Mouse (Mus musculus) midbrain, embryonic 15.5 days (tissue): Measurements from ENCODE around the gene Zfp991. TPM values are rescaled to one million over a fixed set of nuclear protein-coding genes. Genes with fewer than 3 reads are reported as not detected.
"Not testable (repeated sequence)": the region's sequence is repeated elsewhere in the genome, so short reads cannot be mapped to it uniquely, and the experiment has no call there.

Source experiments
- ATAC-seq: fragments of 200-750 bp; cut with Nextera tagmentation; replicated peaks from 2 replicates; pipeline ENCODE4 v1.8.0; 2017; ENCODE audit warnings: moderate TSS enrichment
- H3K27ac ChIP-seq: fragments of 300-500 bp; sonication (generic); 2 replicates; pipeline ENCODE4 v1.5.1; 2015; ENCODE audit warnings: mild to moderate bottlenecking, inconsistent platforms
- H3K27me3 ChIP-seq: fragments of 300-500 bp; sonication (generic); replicated peaks from 2 replicates; pipeline ENCODE4 v1.6.1; 2015; ENCODE audit warnings: inconsistent platforms
- H3K36me3 ChIP-seq: fragments of 300-500 bp; sonication (generic); replicated peaks from 2 replicates; pipeline ENCODE4 v1.6.1; 2015; ENCODE audit warnings: inconsistent platforms
- H3K4me1 ChIP-seq: fragments of 300-500 bp; sonication (generic); 2 replicates; pipeline ENCODE4 v1.6.1; 2015; ENCODE audit warnings: inconsistent platforms
- H3K4me2 ChIP-seq: fragments of 300-500 bp; sonication (generic); 2 replicates; pipeline ENCODE4 v1.6.1; 2015; ENCODE audit warnings: inconsistent platforms, mild to moderate bottlenecking, moderate library complexity
- H3K4me3 ChIP-seq: fragments of 300-500 bp; sonication (generic); 2 replicates; pipeline ENCODE4 v1.5.1; 2015; ENCODE audit warnings: mild to moderate bottlenecking, inconsistent platforms
- H3K9ac ChIP-seq: fragments of 300-500 bp; sonication (generic); 2 replicates; pipeline ENCODE4 v1.6.1; 2015; ENCODE audit warnings: mild to moderate bottlenecking, inconsistent platforms
- H3K9me3 ChIP-seq: fragments of 300-500 bp; sonication (generic); 2 replicates; pipeline ENCODE4 v1.6.1; 2016; ENCODE audit warnings: inconsistent platforms
- WGBS: fragments of 180-500 bp; shearing (Covaris S2); methylation state at CpG from one replicate; pipeline ENCODE4 v1.1.7; 2015; ENCODE audit warnings: mixed read lengths; 5-methylcytosine and 5-hydroxymethylcytosine counted together
- polyA plus RNA-seq: library from polyadenylated mRNA; unstranded; fragments of >200 nt; fragmentation: Nextera tagmentation; extraction: Ambion mirVana; gene quantifications from 2 replicates; pipeline ENCODE4 v1.2.1, GENCODE M21; 2015

Gene Zfp991
- 3.2 and 3.3 TPM in 2 replicates for polyA plus RNA-seq

- 38% methylated on average over 2 of the region's 15 CpGs for WGBS
- ATAC-seq, H3K4me2 ChIP-seq: not testable (repeated sequence)
Observed at GRCm38 (mm10) chr4:147131837-147132459, at the start of gene Zfp991. Gene Zfp991 (plus strand): TSS chr4:147132038.

GRCm38 (mm10) chr4:147095641-147096040, 36.2 kb upstream of the Zfp991 start:
- H3K27ac ChIP-seq, H3K36me3 ChIP-seq, H3K4me3 ChIP-seq, H3K27me3 ChIP-seq, H3K4me1 ChIP-seq, ATAC-seq, H3K4me2 ChIP-seq, H3K9ac ChIP-seq: not testable (repeated sequence)
- WGBS: 62% methylated on average over 2 of the region's 2 CpGs
- H3K9me3 ChIP-seq: peaks cover 18% of the 10 kb centered on the region

More at GRCm38 (mm10) chr4:147131837-147132459, at the start of gene Zfp991:
- H3K4me3 ChIP-seq: peak within 1 kb of the TSS; percentile 30
- H3K27ac ChIP-seq, H3K27me3 ChIP-seq, H3K9ac ChIP-seq, H3K4me1 ChIP-seq, H3K36me3 ChIP-seq, H3K9me3 ChIP-seq: not testable (repeated sequence)

DNA sequence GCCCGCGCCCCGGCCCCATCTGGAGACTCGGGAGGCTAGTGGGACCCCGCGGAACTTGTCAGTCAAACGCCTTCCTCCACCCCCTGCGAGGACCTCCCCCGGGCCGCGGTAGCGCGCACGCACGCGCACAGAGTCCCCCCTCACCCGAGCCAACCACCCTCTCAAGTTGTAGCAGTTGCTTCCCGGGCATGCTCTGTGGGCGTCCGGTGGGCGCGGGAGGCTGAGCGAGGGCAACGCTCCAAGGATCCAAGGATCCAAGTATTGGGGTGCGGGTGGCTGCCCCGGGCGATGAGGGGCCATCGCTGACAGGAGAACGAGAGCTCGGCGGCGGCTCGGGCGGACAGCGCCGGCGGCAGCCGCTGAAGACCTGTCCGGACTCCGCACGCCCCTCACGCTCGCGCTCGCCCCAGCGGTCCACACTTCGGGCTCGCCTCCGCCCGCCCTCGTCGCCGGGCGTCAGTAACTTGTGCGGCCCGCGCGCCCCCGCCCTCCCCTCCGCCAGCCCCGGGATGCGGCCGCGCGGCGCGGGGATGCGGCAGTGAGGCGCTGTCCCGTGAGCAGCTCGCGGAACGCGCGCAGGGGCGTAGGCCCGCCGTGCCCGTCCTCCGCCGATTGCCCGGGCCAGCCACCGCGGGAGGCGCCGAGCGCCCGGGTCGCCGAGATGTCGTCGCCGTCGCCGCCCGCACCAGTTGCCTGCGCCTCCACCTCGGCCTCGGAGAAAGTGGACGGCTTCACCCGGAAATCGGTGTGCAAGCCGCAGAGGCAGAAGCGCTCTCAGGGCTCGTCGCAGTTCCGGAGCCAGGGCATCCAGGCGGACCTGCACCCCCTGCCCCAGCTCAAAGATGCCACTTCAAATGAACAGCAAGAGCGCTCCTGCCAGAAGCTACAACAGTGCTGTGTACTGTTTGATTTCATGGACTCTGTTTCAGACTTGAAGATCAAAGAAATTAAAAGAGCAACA, 29.9 kb upstream of the Zfp991 start:
- H3K27me3 ChIP-seq, H3K9me3 ChIP-seq, H3K4me1 ChIP-seq, H3K36me3 ChIP-seq, H3K27ac ChIP-seq: not testable (repeated sequence)
- WGBS: under 1% methylated on average over 95 of the region's 109 CpGs
- Histone ChIP-seq H3K4me2 (peak overlapping the region; percentile 78), H3K9ac (peak overlapping the region; percentile 41), H3K4me3 (peak overlapping the region; percentile 54)
- ATAC-seq: peak; percentile 97

DNA sequence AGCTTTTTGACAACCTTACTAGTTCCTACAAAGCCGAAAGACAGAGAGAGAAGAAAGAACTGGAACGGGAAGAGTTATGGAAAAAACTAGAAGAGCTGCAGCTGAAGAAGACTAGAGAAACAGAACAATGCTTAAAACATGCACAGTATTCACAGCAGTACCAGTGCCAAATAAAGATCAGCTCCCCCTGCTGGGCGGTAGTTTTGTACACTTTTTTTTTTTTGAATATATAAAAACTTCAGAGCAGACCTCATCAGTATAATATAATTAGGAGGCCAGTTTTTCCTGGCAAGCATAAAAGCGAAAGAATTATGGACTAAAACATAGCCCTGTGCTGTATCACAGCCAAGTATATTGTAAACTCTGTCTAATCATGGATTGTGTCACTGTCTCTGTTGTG, 28.0 kb upstream of the Zfp991 start:
- not testable (repeated sequence) for H3K27ac ChIP-seq, H3K4me3 ChIP-seq, H3K9me3 ChIP-seq, H3K4me1 ChIP-seq, ATAC-seq, H3K9ac ChIP-seq, H3K27me3 ChIP-seq, H3K4me2 ChIP-seq, H3K36me3 ChIP-seq
- WGBS: 59% methylated on average over 4 of the region's 4 CpGs

DNA sequence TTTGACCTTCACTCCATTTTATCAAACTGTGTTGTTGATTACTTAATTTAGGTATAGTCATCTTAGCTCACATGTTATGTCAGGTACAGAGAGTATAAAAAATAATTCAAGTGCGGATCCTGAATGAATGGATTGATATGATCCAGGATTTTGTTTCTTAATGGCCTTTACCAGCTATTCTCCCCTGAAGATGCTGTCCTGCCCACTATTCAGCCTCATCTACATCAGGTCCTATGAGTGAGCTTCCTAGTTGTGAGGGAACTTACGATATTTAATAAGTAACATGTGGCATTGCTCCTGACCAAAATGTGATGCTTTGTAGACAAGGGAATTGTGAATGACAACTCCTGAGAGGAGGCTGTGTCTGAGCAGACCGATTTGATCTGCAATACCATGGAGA, 14.0 kb upstream of the Zfp991 start:
- not testable (repeated sequence) for ATAC-seq, H3K27me3 ChIP-seq, H3K27ac ChIP-seq, H3K4me1 ChIP-seq, H3K36me3 ChIP-seq, H3K4me3 ChIP-seq, H3K4me2 ChIP-seq, H3K9ac ChIP-seq
- WGBS: 67% methylated on average over 2 of the region's 3 CpGs
- peaks cover 15% of the 10 kb centered on the region for H3K9me3 ChIP-seq

DNA sequence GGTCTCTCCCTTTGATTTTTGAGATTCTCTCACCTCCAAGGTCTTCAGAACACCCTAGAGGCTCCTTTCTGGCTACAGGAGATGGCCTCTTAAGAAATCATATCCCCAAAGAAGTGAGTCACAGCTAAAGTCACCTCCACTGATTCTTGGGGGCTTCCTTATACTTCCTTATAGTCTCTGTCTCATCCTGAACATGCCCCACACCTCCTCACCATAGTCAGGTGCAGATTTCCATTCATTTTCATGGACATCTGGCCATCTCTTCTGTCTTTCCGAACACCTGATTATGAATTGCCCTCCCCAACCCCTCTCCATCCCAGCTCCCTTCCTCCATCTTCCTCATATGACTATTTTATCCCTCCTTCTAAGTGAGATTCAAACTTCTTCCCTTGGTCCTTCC, 9.6 kb upstream of the Zfp991 start:
- peaks cover 21% of the 10 kb centered on the region for H3K9me3 ChIP-seq
- not testable (repeated sequence) for ATAC-seq, H3K4me1 ChIP-seq, H3K27me3 ChIP-seq, H3K4me2 ChIP-seq, H3K4me3 ChIP-seq, H3K36me3 ChIP-seq, H3K27ac ChIP-seq, H3K9ac ChIP-seq
- WGBS: 70% methylated on average over 1 of the region's 1 CpGs

GRCm38 (mm10) chr4:147123797-147124196, 8.0 kb upstream of the Zfp991 start:
- not testable (repeated sequence) for H3K36me3 ChIP-seq, ATAC-seq, H3K4me3 ChIP-seq, H3K27me3 ChIP-seq, H3K9ac ChIP-seq, H3K4me2 ChIP-seq, H3K4me1 ChIP-seq, H3K27ac ChIP-seq
- peaks cover 23% of the 10 kb centered on the region for H3K9me3 ChIP-seq

DNA sequence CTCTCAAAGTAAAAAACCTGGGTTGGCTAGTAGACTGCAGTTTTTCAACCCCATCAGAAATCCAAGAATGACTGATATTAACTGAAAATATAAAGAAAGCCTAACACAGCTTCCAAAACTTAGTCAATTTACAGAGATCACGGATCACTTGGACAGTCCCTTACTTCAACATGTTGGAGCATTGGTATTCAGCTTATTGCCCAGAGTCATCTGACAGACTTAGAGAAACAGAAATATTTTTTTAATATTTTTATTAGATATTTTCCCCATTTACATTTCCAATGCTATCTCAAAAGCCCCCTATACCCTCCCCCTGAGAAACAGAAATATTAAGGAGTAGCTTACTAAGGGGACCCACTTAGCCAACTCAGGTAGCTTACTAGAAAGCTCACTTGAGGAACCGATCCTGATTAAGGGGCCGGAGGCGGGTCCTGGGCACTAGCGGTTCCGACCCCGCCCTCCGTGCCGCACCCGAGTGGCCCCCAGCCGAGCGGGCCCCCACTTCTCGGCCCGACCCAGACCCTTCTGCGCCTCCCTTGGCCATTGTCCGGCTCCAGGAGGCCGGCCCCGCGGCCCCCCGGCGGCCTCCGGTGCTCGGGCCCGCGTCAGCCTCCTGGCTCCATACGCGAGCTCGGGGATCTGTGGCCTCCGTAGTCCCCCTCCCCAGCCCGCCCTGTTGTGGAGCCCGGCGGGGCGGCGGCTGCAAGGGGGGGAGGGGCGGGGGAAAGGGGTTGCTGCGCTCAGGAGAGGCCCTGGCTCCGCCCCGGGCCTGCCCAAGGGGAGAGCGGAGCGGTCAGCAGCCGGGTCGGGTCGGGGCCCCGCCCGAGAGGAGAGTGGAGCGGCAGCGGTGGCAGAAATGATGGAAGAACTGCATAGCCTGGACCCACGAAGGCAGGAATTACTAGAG, 7.2 kb upstream of the Zfp991 start:
- 9% methylated on average over 47 of the region's 48 CpGs for WGBS
- H3K4me1 ChIP-seq, H3K27me3 ChIP-seq, H3K36me3 ChIP-seq: not testable (repeated sequence)
- ATAC-seq: peak; percentile 99
- H3K4me2 ChIP-seq: peak overlapping the region; percentile 71
- peaks cover 23% of the 10 kb centered on the region for H3K9me3 ChIP-seq
- peak overlapping the region; percentile 59 for H3K9ac ChIP-seq
- peak overlapping the region; percentile 47; the same call in 1 of the 2 replicates for H3K27ac ChIP-seq
- H3K4me3 ChIP-seq: peak overlapping the region; percentile 59

DNA sequence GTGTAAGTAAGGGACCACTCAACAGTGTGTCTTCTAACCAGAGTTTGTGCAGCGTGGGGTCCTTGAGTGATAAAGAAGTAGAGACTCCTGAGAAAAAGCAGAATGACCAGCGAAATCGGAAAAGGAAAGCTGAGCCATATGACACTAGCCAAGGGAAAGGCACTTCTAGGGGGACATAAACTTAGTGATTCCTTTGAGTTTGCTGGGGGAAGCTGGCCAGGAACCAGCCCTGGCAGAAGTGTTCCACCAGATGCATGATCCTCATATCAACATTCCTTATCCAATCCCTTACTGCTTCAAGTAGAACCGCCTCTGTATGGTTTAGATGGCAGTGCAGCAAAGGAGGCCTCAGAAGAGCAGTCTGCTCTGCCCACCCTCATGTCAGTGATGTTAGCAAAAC, 6.5 kb upstream of the Zfp991 start:
- H3K27ac ChIP-seq, ATAC-seq, H3K4me1 ChIP-seq, H3K36me3 ChIP-seq, H3K27me3 ChIP-seq: not testable (repeated sequence)
- peak overlapping the region; percentile 59; the same call in 1 of the 2 replicates for H3K9ac ChIP-seq
- WGBS: 18% methylated on average over 4 of the region's 4 CpGs
- H3K4me2 ChIP-seq: peak overlapping the region; percentile 71
- H3K9me3 ChIP-seq: peaks cover 23% of the 10 kb centered on the region
- peak overlapping the region; percentile 59 for H3K4me3 ChIP-seq

DNA sequence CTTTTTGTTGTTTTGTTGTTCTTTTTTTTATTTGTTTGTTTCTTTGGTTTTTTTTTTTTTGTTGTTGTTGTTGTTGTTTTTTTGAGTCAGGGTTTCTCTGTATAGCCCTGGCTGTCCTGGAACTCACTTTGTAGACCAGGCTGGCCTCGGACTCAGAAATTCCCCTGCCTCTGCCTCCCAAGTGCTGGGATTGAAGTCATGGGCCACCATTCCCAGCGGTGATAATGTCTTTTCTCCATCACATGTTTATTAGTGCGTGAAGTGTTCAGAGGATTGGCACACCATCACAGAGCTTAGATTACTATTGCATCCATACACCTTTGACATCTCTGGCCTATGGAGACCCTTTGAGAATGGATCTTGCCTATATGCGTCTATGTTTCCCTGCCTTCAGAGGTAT, 6.0 kb upstream of the Zfp991 start:
- not testable (repeated sequence) for H3K4me1 ChIP-seq, H3K9ac ChIP-seq, H3K27me3 ChIP-seq, H3K36me3 ChIP-seq, H3K4me2 ChIP-seq, ATAC-seq, H3K4me3 ChIP-seq, H3K27ac ChIP-seq
- H3K9me3 ChIP-seq: peaks cover 23% of the 10 kb centered on the region
- WGBS: 87% methylated on average over 4 of the region's 4 CpGs

- not testable (repeated sequence) for H3K36me3 ChIP-seq, ATAC-seq, H3K9ac ChIP-seq, H3K27ac ChIP-seq, H3K4me2 ChIP-seq, H3K27me3 ChIP-seq, H3K4me3 ChIP-seq, H3K4me1 ChIP-seq
- peaks cover 23% of the 10 kb centered on the region for H3K9me3 ChIP-seq
- 74% methylated on average over 2 of the region's 2 CpGs for WGBS
Observed at GRCm38 (mm10) chr4:147126435-147126834, 5.4 kb upstream of the Zfp991 start.

GRCm38 (mm10) chr4:147127137-147127536, 4.7 kb upstream of the Zfp991 start:
- not testable (repeated sequence) for H3K4me2 ChIP-seq, H3K27ac ChIP-seq, H3K9ac ChIP-seq, H3K4me3 ChIP-seq, H3K36me3 ChIP-seq, H3K27me3 ChIP-seq, H3K4me1 ChIP-seq, ATAC-seq
- 87% methylated on average over 2 of the region's 2 CpGs for WGBS
- peaks cover 23% of the 10 kb centered on the region for H3K9me3 ChIP-seq
